Mouse (Mus musculus) midbrain, embryonic 16.5 days (tissue): Measurements from ENCODE around the gene Rad51. TPM values are rescaled to one million over a fixed set of nuclear protein-coding genes. Genes with fewer than 3 reads are reported as not detected.
A peak's percentile ranks its signal among the peaks of the same experiment; 100 is the strongest.

Experiments
- ATAC-seq: fragments of 200-750 bp; cut with Nextera tagmentation; 2 replicates; pipeline ENCODE4 v1.8.0; 2017; ENCODE audit warnings: moderate TSS enrichment
- H3K27ac ChIP-seq: fragments of 300-500 bp; sonication (generic); 2 replicates; pipeline ENCODE4 v1.5.1; 2014; ENCODE audit warnings: mild to moderate bottlenecking, low read length, mixed read lengths
- H3K27me3 ChIP-seq: fragments of 300-500 bp; sonication (generic); 2 replicates; pipeline ENCODE4 v1.6.1; 2014; ENCODE audit warnings: low read depth, low read length, mixed read lengths; ENCODE audit not compliant: control insufficient read depth, insufficient read depth
- H3K36me3 ChIP-seq: fragments of 300-500 bp; sonication (generic); 2 replicates; pipeline ENCODE4 v1.6.1; 2014; ENCODE audit warnings: mild to moderate bottlenecking, low read length, moderate library complexity, mixed read lengths; ENCODE audit not compliant: control insufficient read depth, insufficient read depth
- H3K4me1 ChIP-seq: fragments of 300-500 bp; sonication (generic); 2 replicates; pipeline ENCODE4 v1.6.1; 2014; ENCODE audit warnings: mild to moderate bottlenecking, low read length, mixed read lengths; ENCODE audit not compliant: control insufficient read depth, insufficient read depth
- H3K4me2 ChIP-seq: fragments of 300-500 bp; sonication (generic); 2 replicates; pipeline ENCODE4 v1.6.1; 2014; ENCODE audit warnings: mild to moderate bottlenecking, low read length, mixed read lengths
- H3K4me3 ChIP-seq: fragments of 300-500 bp; sonication (generic); 2 replicates; pipeline ENCODE4 v1.5.1; 2014; ENCODE audit warnings: low read depth, mild to moderate bottlenecking, low read length, moderate library complexity, mixed read lengths
- H3K9ac ChIP-seq: fragments of 300-500 bp; sonication (generic); 2 replicates; pipeline ENCODE4 v1.6.1; 2014; ENCODE audit warnings: low read depth, low read length, mixed read lengths
- H3K9me3 ChIP-seq: fragments of 300-500 bp; sonication (generic); replicated peaks from 2 replicates; pipeline ENCODE4 v1.6.1; 2014; ENCODE audit warnings: mild to moderate bottlenecking, low read length, mixed read lengths; ENCODE audit not compliant: control insufficient read depth, poor library complexity, severe bottlenecking
- WGBS: fragments of 180-500 bp; shearing (Covaris S2); extraction: QIAGEN DNeasy Blood & Tissue Kit; methylation state at CpG from one replicate; pipeline ENCODE4 v1.1.7; 2014; 5-methylcytosine and 5-hydroxymethylcytosine counted together
- polyA plus RNA-seq: library from polyadenylated mRNA; unstranded; fragments of >200 nt; fragmentation: Nextera tagmentation; extraction: Ambion mirVana; gene quantifications from 2 replicates; pipeline ENCODE4 v1.2.1, GENCODE M21; 2015

Gene Rad51
- polyA plus RNA-seq, 1 experiment from 2014 or later, result 5.8 TPM

- WGBS, result 6% methylated on average over 15 of the region's 15 CpGs
- no peak overlapping the region for H3K27ac ChIP-seq
- H3K4me1 ChIP-seq, result peaks cover 3% of the 10 kb centered on the region; the same call in 1 of the 2 replicates
- H3K4me3 ChIP-seq, result peak overlapping the region; percentile 19; the same call in 1 of the 2 replicates
- ATAC-seq, result peak; percentile 80; the same call in 1 of the 2 replicates
- no peaks in the 10 kb centered on the region for H3K27me3 ChIP-seq
- 0 out of 2 replicates have a peak, but pooled peaks cover 4% of the 10 kb centered on the region for H3K36me3 ChIP-seq
- peak overlapping the region; percentile 28; the same call in 1 of the 2 replicates for H3K9ac ChIP-seq
- peak overlapping the region; percentile 53 for H3K4me2 ChIP-seq
- H3K9me3 ChIP-seq, result no peaks in the 10 kb centered on the region
These were observed 76.6 kb downstream of the Rad51 start for GRCm38 (mm10) chr2:119189029-119189710.

GRCm38 (mm10) chr2:119190969-119191368 is 78.4 kb downstream of the Rad51 start:
- no peak overlapping the region for H3K4me2 ChIP-seq
- WGBS, result 83% methylated on average over 5 of the region's 5 CpGs
- no peak overlapping the region for H3K4me3 ChIP-seq
- no peaks in the 10 kb centered on the region for H3K9me3 ChIP-seq
- ATAC-seq, result no peak
- no peaks in the 10 kb centered on the region for H3K27me3 ChIP-seq
- H3K36me3 ChIP-seq, result no peaks in the 10 kb centered on the region
- H3K9ac ChIP-seq, result no peak overlapping the region
- H3K4me1 ChIP-seq, result peaks cover 3% of the 10 kb centered on the region; the same call in 1 of the 2 replicates
- H3K27ac ChIP-seq, result no peak overlapping the region

GRCm38 (mm10) chr2:119194140-119194539 is 81.5 kb downstream of the Rad51 start:
- Histone ChIP-seq H3K27ac (no peak overlapping the region), H3K4me2 (no peak overlapping the region), H3K27me3 (no peaks in the 10 kb centered on the region), H3K4me1 (peaks cover 2% of the 10 kb centered on the region; the same call in 1 of the 2 replicates), H3K9me3 (no peaks in the 10 kb centered on the region), H3K36me3 (no peaks in the 10 kb centered on the region), H3K4me3 (no peak overlapping the region), H3K9ac (no peak overlapping the region)
- WGBS, result 92% methylated on average over 5 of the region's 5 CpGs
- no peak for ATAC-seq

- Histone ChIP-seq H3K36me3 (no peaks in the 10 kb centered on the region), H3K4me3 (no peak overlapping the region), H3K4me2 (no peak overlapping the region), H3K4me1 (no peaks in the 10 kb centered on the region), H3K27ac (no peak overlapping the region), H3K9ac (no peak overlapping the region), H3K9me3 (no peaks in the 10 kb centered on the region), H3K27me3 (no peaks in the 10 kb centered on the region)
- WGBS, result 40% methylated on average over 4 of the region's 4 CpGs
- ATAC-seq, result no peak
These were observed 83.9 kb downstream of the Rad51 start for GRCm38 (mm10) chr2:119196316-119197108.

Other genes starting within 250 kb of the Rad51 start
- gene Bahd1, start 212.4 kb upstream of the Rad51 start, polyA plus RNA-seq, result 6.4 and 6.9 TPM in 2 replicates
- 4.6 and 4.7 TPM in 2 replicates for gene Chst14, start 186.3 kb upstream of the Rad51 start, polyA plus RNA-seq
- gene Ccdc32, start 83.4 kb upstream of the Rad51 start, polyA plus RNA-seq, result 40.7 and 44.6 TPM in 2 replicates
- gene Rpusd2, start 78.0 kb upstream of the Rad51 start, polyA plus RNA-seq, result 4.1 and 4.5 TPM in 2 replicates
- 4.5 and 8.4 TPM in 2 replicates for gene Knl1, start 65.7 kb upstream of the Rad51 start, polyA plus RNA-seq
- 52.4 and 52.9 TPM in 2 replicates for gene Rmdn3, start 44.2 kb downstream of the Rad51 start, polyA plus RNA-seq
- gene Gchfr, start 55.0 kb downstream of the Rad51 start, polyA plus RNA-seq, result 7.3 and 9.4 TPM in 2 replicates
- gene Gm14137, start 61.7 kb downstream of the Rad51 start, polyA plus RNA-seq, result 1.2 and 1.5 TPM in 2 replicates
- gene Zfyve19, start 95.8 kb downstream of the Rad51 start, polyA plus RNA-seq, result 62.4 and 62.6 TPM in 2 replicates
- 25.9 and 28.5 TPM in 2 replicates for gene Dnajc17, start 96.0 kb downstream of the Rad51 start, polyA plus RNA-seq
- not detected in 2 replicates for gene Ppp1r14d, start 117.1 kb downstream of the Rad51 start, polyA plus RNA-seq
- gene Spint1, start 124.6 kb downstream of the Rad51 start, polyA plus RNA-seq, result 0.36 and 0.72 TPM in 2 replicates
- gene Rhov, start 158.5 kb downstream of the Rad51 start, polyA plus RNA-seq, result 47.5 and 53.8 TPM in 2 replicates
- 30.2 and 31.7 TPM in 2 replicates for gene Vps18, start 175.9 kb downstream of the Rad51 start, polyA plus RNA-seq
- 4.4 and 5.0 TPM in 2 replicates for gene Dll4, start 213.0 kb downstream of the Rad51 start, polyA plus RNA-seq
- gene Chac1, start 238.4 kb downstream of the Rad51 start, polyA plus RNA-seq, result 9.5 and 10.5 TPM in 2 replicates